Mouse (Mus musculus) intestine, postnatal 0 days (tissue): ENCODE measurements around the gene Fam184a. TPM values are rescaled to one million over a fixed set of nuclear protein-coding genes. Genes with fewer than 3 reads are reported as not detected.

Experiments
- ATAC-seq: fragments of 200-750 bp; cut with Nextera tagmentation; 2 replicates; pipeline ENCODE4 v1.8.0; 2017; ENCODE audit warnings: mild to moderate bottlenecking, moderate TSS enrichment, moderate library complexity
- H3K27ac ChIP-seq: fragments of 300-500 bp; sonication (generic); 2 replicates; pipeline ENCODE4 v1.5.1; 2014; ENCODE audit warnings: mild to moderate bottlenecking, low read depth, low read length, moderate library complexity
- H3K27me3 ChIP-seq: fragments of 300-500 bp; sonication (generic); replicated peaks from 2 replicates; pipeline ENCODE4 v1.6.1; 2014; ENCODE audit warnings: low read length, mixed read lengths; ENCODE audit not compliant: control insufficient read depth, insufficient read depth
- H3K36me3 ChIP-seq: fragments of 300-500 bp; sonication (generic); 2 replicates; pipeline ENCODE4 v1.6.1; 2014; ENCODE audit warnings: mild to moderate bottlenecking, moderate library complexity; ENCODE audit not compliant: control insufficient read depth, insufficient read depth
- H3K4me1 ChIP-seq: fragments of 300-500 bp; sonication (generic); replicated peaks from 2 replicates; pipeline ENCODE4 v1.6.1; 2014; ENCODE audit warnings: antibody characterized with exemption, low read length, mixed read lengths; ENCODE audit not compliant: control insufficient read depth, insufficient read depth
- H3K4me2 ChIP-seq: fragments of 300-500 bp; sonication (generic); replicated peaks from 2 replicates; pipeline ENCODE4 v1.6.1; 2014; ENCODE audit warnings: low read depth, mild to moderate bottlenecking, moderate library complexity
- H3K4me3 ChIP-seq: fragments of 300-500 bp; sonication (generic); 2 replicates; pipeline ENCODE4 v1.5.1; 2014; ENCODE audit warnings: low read depth, low read length
- H3K9ac ChIP-seq: fragments of 300-500 bp; sonication (generic); 2 replicates; pipeline ENCODE4 v1.6.1; 2014; ENCODE audit warnings: mild to moderate bottlenecking, low read depth, low read length
- H3K9me3 ChIP-seq: fragments of 300-500 bp; sonication (generic); 2 replicates; pipeline ENCODE4 v1.6.1; 2016; ENCODE audit warnings: mixed run types; ENCODE audit not compliant: control insufficient read depth
- CTCF ChIP-seq: sonication (generic); IDR thresholded peaks from 2 replicates; pipeline ENCODE4 v1.5.1; 2016; ENCODE audit warnings: low read depth, mild to moderate bottlenecking, control low read depth, antibody characterized with exemption, moderate library complexity
- WGBS: fragments of 180-500 bp; shearing (Covaris S2); extraction: QIAGEN DNeasy Blood & Tissue Kit; methylation state at CpG from one replicate; pipeline ENCODE4 v1.1.7; 2014; 5-methylcytosine and 5-hydroxymethylcytosine counted together
- polyA plus RNA-seq: library from polyadenylated mRNA; unstranded; fragments of >200 nt; fragmentation: Nextera tagmentation; extraction: Ambion mirVana; gene quantifications from 2 replicates; pipeline ENCODE4 v1.2.1, GENCODE M21; 2015

Gene Fam184a
- polyA plus RNA-seq, 1 experiment from 2014 or later, result 0.56 TPM

DNA sequence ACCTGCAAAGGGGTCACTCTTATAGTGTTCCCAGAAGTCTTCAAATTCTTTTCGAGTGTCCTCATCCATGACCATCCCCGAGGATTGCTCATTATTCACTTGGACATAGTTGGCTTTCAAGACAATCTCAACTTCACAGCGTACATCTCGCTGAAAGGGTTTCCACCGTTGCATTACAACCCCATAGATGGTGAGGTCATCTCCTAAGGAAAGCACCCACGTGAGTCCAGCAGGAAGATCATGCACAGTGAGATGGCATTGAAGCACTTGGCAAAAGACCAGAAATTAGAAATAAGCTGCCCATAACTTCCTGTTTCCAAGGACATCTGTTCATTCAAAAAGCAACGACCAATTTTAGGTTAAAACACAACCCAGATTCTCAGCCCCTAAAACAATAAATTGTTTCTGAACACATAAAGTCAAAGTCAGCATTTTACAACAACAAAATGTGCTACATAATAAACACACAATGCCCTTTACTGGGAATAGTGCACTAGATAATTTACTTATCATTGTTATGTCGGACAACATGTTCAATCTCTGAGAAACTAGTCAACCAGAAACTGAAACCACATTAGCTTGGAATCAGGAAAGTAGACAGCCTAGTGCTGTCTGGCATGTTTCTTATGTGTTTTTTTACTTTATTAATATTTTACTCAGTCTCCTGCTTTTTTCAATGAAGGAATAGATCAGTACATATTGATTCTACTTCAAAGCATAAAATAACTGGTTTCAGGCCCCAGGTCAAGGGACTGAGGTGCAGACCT, 134.9 kb downstream of the Fam184a start:
- Histone ChIP-seq H3K36me3 (peaks cover 19% of the 10 kb centered on the region; the same call in 1 of the 2 replicates), H3K9me3 (no peaks in the 10 kb centered on the region), H3K9ac (no peak overlapping the region), H3K4me3 (no peak overlapping the region), H3K27me3 (no peaks in the 10 kb centered on the region), H3K4me2 (no peak overlapping the region), H3K4me1 (no peaks in the 10 kb centered on the region), H3K27ac (no peak overlapping the region)
- peak; percentile 60 for ATAC-seq
- no peak for TF ChIP-seq CTCF
- WGBS, result 66% methylated on average over 8 of the region's 8 CpGs

DNA sequence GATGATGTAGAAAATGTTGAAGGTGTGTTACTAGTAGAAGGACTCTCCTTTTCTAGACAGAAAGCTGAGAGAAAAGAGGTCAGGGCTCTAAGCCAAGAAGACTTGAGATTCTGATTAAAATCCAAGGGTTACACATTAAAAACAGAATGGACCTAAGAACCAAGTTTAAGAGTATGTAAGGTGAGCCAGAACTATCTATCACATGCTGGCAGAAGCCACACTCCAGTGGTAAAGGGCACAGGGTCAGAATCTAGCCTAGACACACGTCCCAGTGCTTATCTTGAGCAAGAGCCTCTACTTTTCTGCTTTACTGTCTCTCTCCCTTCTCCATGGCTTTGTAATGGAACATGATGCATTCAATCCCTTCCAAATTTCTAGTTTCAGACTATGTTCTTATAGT, 137.0 kb downstream of the Fam184a start:
- Histone ChIP-seq H3K4me3 (no peak overlapping the region), H3K27ac (no peak overlapping the region), H3K36me3 (peaks cover 28% of the 10 kb centered on the region), H3K4me1 (no peaks in the 10 kb centered on the region), H3K9ac (no peak overlapping the region), H3K27me3 (no peaks in the 10 kb centered on the region), H3K4me2 (no peak overlapping the region), H3K9me3 (no peaks in the 10 kb centered on the region)
- ATAC-seq, result no peak
- no peak for TF ChIP-seq CTCF
- 77% methylated on average over 1 of the region's 1 CpGs for WGBS

DNA sequence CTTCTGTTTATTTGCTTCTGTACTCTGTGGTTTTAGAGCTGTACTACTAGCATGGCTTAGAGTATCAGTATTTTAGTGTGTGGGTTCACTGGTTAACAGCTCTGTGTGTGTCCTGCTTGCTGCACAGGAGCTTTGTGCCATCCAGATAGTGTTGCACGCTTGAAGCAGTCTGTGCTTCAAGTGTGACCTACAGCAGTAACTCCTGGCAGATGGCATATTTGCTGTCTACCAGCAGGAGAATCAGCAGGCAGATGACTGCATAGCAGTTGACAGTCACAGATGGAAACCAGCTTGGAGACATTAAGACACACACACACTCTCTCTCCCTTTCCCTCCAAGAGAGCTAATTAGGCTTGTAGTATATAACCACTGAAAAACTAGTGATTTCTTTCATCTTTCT, 138.8 kb downstream of the Fam184a start:
- Histone ChIP-seq H3K4me3 (no peak overlapping the region), H3K27me3 (no peaks in the 10 kb centered on the region), H3K27ac (no peak overlapping the region), H3K4me1 (no peaks in the 10 kb centered on the region), H3K9me3 (no peaks in the 10 kb centered on the region), H3K4me2 (no peak overlapping the region), H3K36me3 (peaks cover 41% of the 10 kb centered on the region), H3K9ac (no peak overlapping the region)
- TF ChIP-seq CTCF, result no peak
- WGBS, result 75% methylated on average over 1 of the region's 1 CpGs
- no peak for ATAC-seq

DNA sequence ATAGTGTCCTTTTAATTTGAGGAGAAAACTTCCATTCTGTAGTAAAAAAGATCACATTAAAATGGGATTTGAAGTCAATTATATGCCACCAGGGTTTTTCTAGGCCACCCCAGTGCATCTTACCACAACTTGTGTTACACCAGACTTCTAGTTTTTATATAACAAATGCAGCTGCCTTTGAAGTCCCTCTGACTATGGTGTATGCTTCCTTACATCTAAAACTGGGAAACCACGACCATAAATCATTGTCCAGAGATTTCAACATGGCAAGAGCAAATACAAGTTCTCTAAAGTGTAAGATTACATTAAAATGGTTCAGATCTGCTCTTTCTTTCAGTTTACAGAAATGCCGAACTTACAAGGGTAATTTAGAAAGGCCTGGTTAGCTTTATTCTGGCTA, 142.6 kb downstream of the Fam184a start:
- H3K4me1 ChIP-seq, result no peaks in the 10 kb centered on the region
- no peak overlapping the region for H3K4me3 ChIP-seq
- H3K27ac ChIP-seq, result no peak overlapping the region
- no peaks in the 10 kb centered on the region for H3K9me3 ChIP-seq
- no peak overlapping the region for H3K4me2 ChIP-seq
- peaks cover 45% of the 10 kb centered on the region for H3K36me3 ChIP-seq
- H3K27me3 ChIP-seq, result no peaks in the 10 kb centered on the region
- no peak overlapping the region for H3K9ac ChIP-seq
- ATAC-seq, result no peak
- WGBS, result 37% methylated on average over 2 of the region's 2 CpGs
- no peak for TF ChIP-seq CTCF

DNA sequence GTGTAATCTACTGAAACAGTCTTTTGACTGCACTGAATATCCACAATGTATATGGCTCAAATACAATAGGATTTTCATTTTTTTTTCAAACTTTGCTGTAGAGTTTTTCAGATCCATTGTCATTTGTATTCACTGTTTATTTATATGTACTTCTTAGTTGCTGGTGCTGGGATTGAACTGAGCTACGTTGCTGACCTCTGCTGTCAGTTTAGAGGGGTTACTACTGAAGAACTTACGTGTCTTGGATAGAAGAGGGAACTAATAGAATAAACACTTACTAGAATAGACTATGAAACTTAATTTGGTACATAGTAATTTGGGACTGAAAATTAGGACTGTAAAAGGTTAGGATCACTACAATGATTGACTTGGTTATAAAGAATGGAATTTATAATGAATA, 145.6 kb downstream of the Fam184a start:
- Histone ChIP-seq H3K27ac (no peak overlapping the region), H3K9me3 (no peaks in the 10 kb centered on the region), H3K4me2 (no peak overlapping the region), H3K36me3 (peaks cover 45% of the 10 kb centered on the region), H3K9ac (no peak overlapping the region), H3K4me1 (no peaks in the 10 kb centered on the region), H3K27me3 (no peaks in the 10 kb centered on the region), H3K4me3 (no peak overlapping the region)
- peak; percentile 13; the same call in 1 of the 2 replicates for TF ChIP-seq CTCF
- ATAC-seq, result no peak
- 63% methylated on average over 2 of the region's 2 CpGs for WGBS

DNA sequence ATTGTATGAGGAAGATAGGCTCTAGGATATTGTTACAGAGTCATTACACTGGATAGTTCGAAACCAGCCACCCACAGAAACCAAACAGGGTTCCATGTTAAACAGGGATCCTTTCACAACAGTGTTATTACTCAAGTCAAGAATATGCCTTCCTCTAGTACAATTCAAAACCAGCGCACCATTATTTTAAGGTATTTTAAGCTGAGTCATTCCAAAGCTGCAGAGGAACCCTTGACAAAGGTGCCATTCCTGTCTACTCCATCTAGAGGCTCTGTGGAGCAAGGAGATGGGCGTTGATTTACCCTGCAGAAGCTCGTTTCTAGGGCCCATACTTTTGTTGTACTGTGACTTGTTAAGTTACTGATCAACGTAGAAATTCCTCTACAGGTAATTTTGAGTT, 152.1 kb downstream of the Fam184a start:
- Histone ChIP-seq H3K9me3 (no peaks in the 10 kb centered on the region), H3K9ac (no peak overlapping the region), H3K4me2 (peak overlapping the region; percentile 80; the same call in 1 of the 2 replicates), H3K36me3 (peaks cover 10% of the 10 kb centered on the region), H3K4me3 (no peak overlapping the region), H3K4me1 (no peaks in the 10 kb centered on the region; the same call in 1 of the 2 replicates), H3K27ac (no peak overlapping the region), H3K27me3 (no peaks in the 10 kb centered on the region)
- 38% methylated on average over 5 of the region's 5 CpGs for WGBS
- peak; percentile 36; the same call in 1 of the 2 replicates for TF ChIP-seq CTCF
- no peak for ATAC-seq
